Mouse (Mus musculus): Measurements from ENCODE around the gene Slc8a3. TPM values are rescaled to one million over a fixed set of nuclear protein-coding genes. Genes with fewer than 3 reads are reported as not detected.

Slc8a3 gene
- polyA plus RNA-seq, 1 experiment, result 9.8 TPM

DNA sequence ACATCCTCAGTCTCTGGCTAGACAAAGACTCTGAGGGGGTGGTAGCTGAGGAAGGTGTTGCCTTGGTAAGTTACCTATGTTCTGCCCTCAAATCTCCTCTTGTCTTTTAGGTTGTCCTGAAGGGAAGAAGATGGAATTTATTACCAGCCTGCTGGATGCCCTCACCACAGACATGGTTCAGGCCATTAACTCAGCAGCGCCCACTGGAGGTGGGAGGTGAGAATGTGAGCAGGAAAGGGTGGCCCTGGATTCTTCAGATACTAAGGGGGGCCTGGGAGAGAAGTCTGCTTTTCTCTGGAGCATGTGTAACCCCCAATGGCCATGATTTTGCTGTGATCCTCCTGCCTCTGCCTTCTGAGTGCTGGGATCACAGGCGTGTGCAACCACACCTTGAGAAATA, 162.9 kb downstream of the Slc8a3 start:
- no peak overlapping the region for H3K27ac ChIP-seq (ENCODE audit: insufficient read depth, low read length)
- H3K4me1 ChIP-seq (ENCODE audit: control insufficient read depth, insufficient read depth, low read length), result no peaks in the 10 kb centered on the region; the same call in 1 of the 2 replicates
- no peak overlapping the region for H3K4me3 ChIP-seq (ENCODE audit: insufficient read depth, low read length)
- TF ChIP-seq POLR2A (IDR thresholded peaks at IDR 0.05; ENCODE audit: extremely low read depth, insufficient read depth, low read length), result no peak
- TF ChIP-seq CTCF (IDR thresholded peaks at IDR 0.05; ENCODE audit: extremely low read depth, insufficient read depth, low read length), result peak; percentile 24; the same call in 1 of the 2 replicates

- Histone ChIP-seq H3K27ac (ENCODE audit: insufficient read depth, low read length) (no peak overlapping the region), H3K4me1 (ENCODE audit: control insufficient read depth, insufficient read depth, low read length) (no peaks in the 10 kb centered on the region; the same call in 1 of the 2 replicates), H3K4me3 (ENCODE audit: insufficient read depth, low read length) (no peak overlapping the region)
- TF ChIP-seq POLR2A (IDR thresholded peaks at IDR 0.05; ENCODE audit: extremely low read depth, insufficient read depth, low read length) (no peak), CTCF (IDR thresholded peaks at IDR 0.05; ENCODE audit: extremely low read depth, insufficient read depth, low read length) (no peak)
These were observed 164.5 kb downstream of the Slc8a3 start for GRCm38 (mm10) chr12:81168494-81168893.

DNA sequence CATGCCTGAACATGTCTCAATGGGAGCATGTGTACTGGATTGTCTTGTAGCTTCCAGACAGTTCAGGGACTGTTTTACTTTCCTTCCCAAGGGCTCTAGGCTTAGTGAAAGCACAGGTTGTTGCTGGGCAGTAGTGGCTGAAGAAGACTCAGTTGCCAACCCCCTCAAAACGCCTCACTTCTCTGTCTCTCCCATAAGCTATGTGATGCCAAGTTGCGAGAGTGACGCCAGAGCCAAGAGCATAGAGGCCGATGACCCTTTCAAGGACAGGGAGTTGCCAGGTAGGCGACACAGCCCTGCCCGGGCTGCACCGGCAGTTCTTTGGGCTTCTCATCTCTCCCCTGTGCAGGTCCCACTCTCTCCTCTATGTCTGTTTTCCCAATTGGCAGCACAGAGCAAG, 164.9 kb downstream of the Slc8a3 start:
- no peak for TF ChIP-seq CTCF (IDR thresholded peaks at IDR 0.05; ENCODE audit: extremely low read depth, insufficient read depth, low read length)
- no peak for TF ChIP-seq POLR2A (IDR thresholded peaks at IDR 0.05; ENCODE audit: extremely low read depth, insufficient read depth, low read length)
- no peaks in the 10 kb centered on the region; the same call in 1 of the 2 replicates for H3K4me1 ChIP-seq (ENCODE audit: control insufficient read depth, insufficient read depth, low read length)

DNA sequence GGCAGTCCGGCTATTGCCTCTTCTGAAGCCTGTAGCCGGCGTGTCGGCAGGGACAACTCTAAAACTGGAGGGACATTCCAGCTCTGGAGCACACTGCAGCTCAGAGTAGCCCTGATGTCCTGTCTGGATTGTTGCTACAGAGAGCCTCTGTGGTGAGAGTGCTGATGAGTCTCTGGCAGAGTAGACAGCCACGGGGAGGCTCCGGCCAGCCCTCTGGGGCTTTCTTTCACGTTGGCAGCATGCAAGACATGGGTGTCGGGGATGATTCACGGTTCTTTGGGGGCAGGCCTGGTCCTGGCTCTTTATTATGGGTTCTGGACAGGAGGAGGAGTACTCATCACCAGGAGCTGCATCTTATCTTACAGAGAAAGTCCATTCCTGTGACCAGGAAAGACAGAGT, 165.8 kb downstream of the Slc8a3 start:
- Histone ChIP-seq H3K4me1 (ENCODE audit: control insufficient read depth, insufficient read depth, low read length) (no peaks in the 10 kb centered on the region; the same call in 1 of the 2 replicates), H3K4me3 (ENCODE audit: insufficient read depth, low read length) (no peak overlapping the region), H3K27ac (ENCODE audit: insufficient read depth, low read length) (no peak overlapping the region)
- TF ChIP-seq CTCF (IDR thresholded peaks at IDR 0.05; ENCODE audit: extremely low read depth, insufficient read depth, low read length) (no peak), POLR2A (IDR thresholded peaks at IDR 0.05; ENCODE audit: extremely low read depth, insufficient read depth, low read length) (no peak)

More for the DNA sequence above, 164.9 kb downstream of the Slc8a3 start:
- H3K27ac ChIP-seq (ENCODE audit: insufficient read depth, low read length), result no peak overlapping the region
- no peak overlapping the region for H3K4me3 ChIP-seq (ENCODE audit: insufficient read depth, low read length)

GRCm38 (mm10) chr12:81166615-81167014, 166.4 kb downstream of the Slc8a3 start:
- TF ChIP-seq POLR2A (IDR thresholded peaks at IDR 0.05; ENCODE audit: extremely low read depth, insufficient read depth, low read length) (no peak), CTCF (IDR thresholded peaks at IDR 0.05; ENCODE audit: extremely low read depth, insufficient read depth, low read length) (no peak)
- H3K4me1 ChIP-seq (ENCODE audit: control insufficient read depth, insufficient read depth, low read length), result no peaks in the 10 kb centered on the region; the same call in 1 of the 2 replicates
- H3K4me3 ChIP-seq (ENCODE audit: insufficient read depth, low read length), result no peak overlapping the region
- no peak overlapping the region for H3K27ac ChIP-seq (ENCODE audit: insufficient read depth, low read length)

- Histone ChIP-seq H3K4me1 (ENCODE audit: control insufficient read depth, insufficient read depth, low read length) (no peaks in the 10 kb centered on the region; the same call in 1 of the 2 replicates), H3K27ac (ENCODE audit: insufficient read depth, low read length) (no peak overlapping the region), H3K4me3 (ENCODE audit: insufficient read depth, low read length) (no peak overlapping the region)
- TF ChIP-seq POLR2A (IDR thresholded peaks at IDR 0.05; ENCODE audit: extremely low read depth, insufficient read depth, low read length) (no peak), CTCF (IDR thresholded peaks at IDR 0.05; ENCODE audit: extremely low read depth, insufficient read depth, low read length) (no peak)
These were observed 166.9 kb downstream of the Slc8a3 start for GRCm38 (mm10) chr12:81166092-81166491.

GRCm38 (mm10) chr12:81163566-81163965, 169.4 kb downstream of the Slc8a3 start:
- no peak overlapping the region for H3K27ac ChIP-seq (ENCODE audit: insufficient read depth, low read length)
- H3K4me1 ChIP-seq (ENCODE audit: control insufficient read depth, insufficient read depth, low read length), result no peaks in the 10 kb centered on the region; the same call in 1 of the 2 replicates
- no peak for TF ChIP-seq CTCF (IDR thresholded peaks at IDR 0.05; ENCODE audit: extremely low read depth, insufficient read depth, low read length)
- TF ChIP-seq POLR2A (IDR thresholded peaks at IDR 0.05; ENCODE audit: extremely low read depth, insufficient read depth, low read length), result no peak
- no peak overlapping the region for H3K4me3 ChIP-seq (ENCODE audit: insufficient read depth, low read length)

DNA sequence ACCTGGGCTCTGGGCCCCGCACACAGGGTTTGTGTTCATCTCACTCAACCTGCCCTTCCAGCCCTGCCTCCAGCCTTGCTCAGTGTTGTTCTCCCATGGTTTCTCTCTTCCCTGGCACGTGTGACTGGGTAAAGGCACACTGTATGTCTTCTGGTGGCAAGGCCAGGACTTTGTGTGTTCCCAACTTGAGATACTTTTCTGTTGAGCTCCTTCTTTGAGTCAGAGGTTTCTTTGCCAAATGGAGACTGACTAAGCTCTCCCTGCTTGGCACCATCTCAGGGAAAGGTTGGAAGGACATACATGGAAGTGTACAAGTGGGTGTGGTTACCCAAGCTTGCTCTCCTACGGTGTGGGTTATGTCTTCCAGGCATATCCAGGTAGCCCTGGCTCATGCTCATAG, 169.8 kb downstream of the Slc8a3 start:
- no peak for TF ChIP-seq CTCF (IDR thresholded peaks at IDR 0.05; ENCODE audit: extremely low read depth, insufficient read depth, low read length)
- no peak for TF ChIP-seq POLR2A (IDR thresholded peaks at IDR 0.05; ENCODE audit: extremely low read depth, insufficient read depth, low read length)
- Histone ChIP-seq H3K27ac (ENCODE audit: insufficient read depth, low read length) (no peak overlapping the region), H3K4me3 (ENCODE audit: insufficient read depth, low read length) (no peak overlapping the region), H3K4me1 (ENCODE audit: control insufficient read depth, insufficient read depth, low read length) (no peaks in the 10 kb centered on the region; the same call in 1 of the 2 replicates)

- Histone ChIP-seq H3K4me1 (ENCODE audit: control insufficient read depth, insufficient read depth, low read length) (no peaks in the 10 kb centered on the region), H3K4me3 (ENCODE audit: insufficient read depth, low read length) (no peak overlapping the region), H3K27ac (ENCODE audit: insufficient read depth, low read length) (no peak overlapping the region)
- no peak for TF ChIP-seq CTCF (IDR thresholded peaks at IDR 0.05; ENCODE audit: extremely low read depth, insufficient read depth, low read length)
- TF ChIP-seq POLR2A (IDR thresholded peaks at IDR 0.05; ENCODE audit: extremely low read depth, insufficient read depth, low read length), result no peak
These were observed 171.7 kb downstream of the Slc8a3 start for GRCm38 (mm10) chr12:81161282-81161681.

GRCm38 (mm10) chr12:81160831-81161230, 172.1 kb downstream of the Slc8a3 start:
- Histone ChIP-seq H3K27ac (ENCODE audit: insufficient read depth, low read length) (no peak overlapping the region), H3K4me1 (ENCODE audit: control insufficient read depth, insufficient read depth, low read length) (no peaks in the 10 kb centered on the region), H3K4me3 (ENCODE audit: insufficient read depth, low read length) (no peak overlapping the region)
- TF ChIP-seq POLR2A (IDR thresholded peaks at IDR 0.05; ENCODE audit: extremely low read depth, insufficient read depth, low read length), result no peak
- peak; percentile 32; the same call in 1 of the 2 replicates for TF ChIP-seq CTCF (IDR thresholded peaks at IDR 0.05; ENCODE audit: extremely low read depth, insufficient read depth, low read length)

All from cortical plate, adult 2 months (tissue).